Mouse (Mus musculus) heart, postnatal 25 days (tissue): ENCODE data around the gene Gm20888. TPM values are rescaled to one million over a fixed set of nuclear protein-coding genes. Genes with fewer than 3 reads are reported as not detected.
"Not testable (repeated sequence)": the region's sequence is repeated elsewhere in the genome, so short reads cannot be mapped to it uniquely, and the experiment has no call there.

ENCODE experiments used
- DNase-seq: peaks from one replicate; pipeline ENCODE4 v3.0.0; 2022; ENCODE audit warnings: low spot score
- intact Hi-C: fragments of 180-260 bp; cut with DNase I; formaldehyde crosslinking; loops from one replicate; pipeline ENCODE4 v1.15.1; 2025
- total RNA-seq, 2 experiments: library from RNA; stranded (reverse); gene quantifications; 2 replicates each; pipeline ENCODE4 v1.2.3; 2021

Gene Gm20888
- total RNA-seq = not detected

- intact Hi-C loops, DNase-seq: not testable (repeated sequence)
Measured at GRCm38 (mm10) chrY:70441582-70441981, at the start of gene Gm20888. Gm20888 (plus strand) TSS chrY:70441882.

Other genes starting within 250 kb of the Gm20888 start
- not detected for gene Gm21118, start 168.2 kb upstream of the Gm20888 start, total RNA-seq
- gene Gm29423, start 138.6 kb upstream of the Gm20888 start, total RNA-seq = not detected
- gene Gm29644, start 138.5 kb upstream of the Gm20888 start, total RNA-seq = not detected